Mouse (Mus musculus) CH12.LX (cell line): Measurements from ENCODE around the gene Prss37. TPM values are rescaled to one million over a fixed set of nuclear protein-coding genes. Genes with fewer than 3 reads are reported as not detected.

Experiments used
- DNase-seq: peaks from one replicate; pipeline ENCODE4 v3.0.0-alpha.2; 2013; ENCODE audit errors: extremely low read depth
- H3K27ac ChIP-seq: 2 replicates; pipeline ENCODE4 v1.5.1; 2012; ENCODE audit warnings: low read depth, mild to moderate bottlenecking, control low read depth, moderate library complexity; ENCODE audit not compliant: insufficient read depth
- H3K27me3 ChIP-seq: replicated peaks from 2 replicates; pipeline ENCODE3; 2012; ENCODE audit warnings: inconsistent platforms
- H3K36me3 ChIP-seq, 2 experiments: replicated peaks in 1 of 2; 2 replicates each; pipeline versions ENCODE3 to v1.6.1; 2012; ENCODE audit warnings: inconsistent platforms in 1 of 2, low read length in 1 of 2, mild to moderate bottlenecking in 1 of 2, mixed read lengths in 1 of 2, moderate library complexity in 1 of 2; ENCODE audit not compliant: control insufficient read depth in 1 of 2, insufficient read depth in 1 of 2
- H3K4me1 ChIP-seq, 2 experiments: 2 replicates each; pipeline ENCODE4 v1.6.1; 2012; ENCODE audit warnings: inconsistent platforms in 1 of 2, moderate library complexity in 1 of 2; ENCODE audit not compliant: insufficient read depth in 2 of 2, control insufficient read depth in 1 of 2
- H3K4me2 ChIP-seq: 2 replicates; pipeline ENCODE4 v1.6.1; 2012; ENCODE audit warnings: low read depth, mild to moderate bottlenecking, control low read depth; ENCODE audit not compliant: poor library complexity, insufficient read depth, severe bottlenecking
- H3K4me3 ChIP-seq, 3 experiments: fragments of 150-350 bp in 1 of 3; sonication (generic) in 1 of 3; replicated peaks in 1 of 3; 2 replicates each; pipeline versions ENCODE3 to v1.5.1; 2011 to 2012; ENCODE audit warnings: low read depth in 2 of 3, low read length in 2 of 3, mild to moderate bottlenecking in 2 of 3, moderate library complexity in 2 of 3, control low read depth in 1 of 3, improper control_type of control experiment in 1 of 3, inconsistent platforms in 1 of 3, mixed read lengths in 1 of 3; ENCODE audit not compliant: poor library complexity in 1 of 3
- H3K79me2 ChIP-seq: replicated peaks from 2 replicates; pipeline ENCODE4 v1.6.1; 2012; ENCODE audit warnings: mild to moderate bottlenecking, moderate library complexity; ENCODE audit not compliant: control insufficient read depth, poor library complexity, insufficient read depth, severe bottlenecking; ENCODE audit errors: extremely low read depth
- H3K9ac ChIP-seq: 2 replicates; pipeline ENCODE4 v1.6.1; 2012; ENCODE audit warnings: low read depth, mild to moderate bottlenecking, control low read depth, moderate library complexity; ENCODE audit not compliant: insufficient read depth
- H3K9me3 ChIP-seq: replicated peaks from 2 replicates; pipeline ENCODE3; 2012; ENCODE audit warnings: low read length, inconsistent platforms, mixed read lengths
- CHD2 ChIP-seq: IDR thresholded peaks from 2 replicates; pipeline ENCODE4 v1.6.1; 2011; ENCODE audit warnings: low read length, improper control_type of control experiment
- CTCF ChIP-seq, 2 experiments: IDR thresholded peaks in 1 of 2; conservative IDR thresholded peaks in 1 of 2; 2 replicates each; pipeline ENCODE4 v1.5.1; 2011 to 2012; ENCODE audit warnings: low read depth in 2 of 2, low read length in 2 of 2, improper control_type of control experiment in 1 of 2, inconsistent platforms in 1 of 2, mild to moderate bottlenecking in 1 of 2, moderate library complexity in 1 of 2
- EP300 ChIP-seq: IDR thresholded peaks from 2 replicates; pipeline ENCODE4 v1.6.1; 2011; ENCODE audit warnings: low read length, improper control_type of control experiment
- GABPA ChIP-seq: IDR thresholded peaks from 2 replicates; pipeline ENCODE4 v1.6.1; 2012; ENCODE audit warnings: low read depth, low read length, improper control_type of control experiment, inconsistent platforms; ENCODE audit not compliant: insufficient replicate concordance
- HCFC1 ChIP-seq: IDR thresholded peaks from 2 replicates; pipeline ENCODE4 v1.6.1; 2012; ENCODE audit warnings: low read depth, mild to moderate bottlenecking, inconsistent platforms, low read length, improper control_type of control experiment
- JUN ChIP-seq: IDR thresholded peaks from 2 replicates; pipeline ENCODE4 v1.6.1; 2011; ENCODE audit warnings: low read depth, mild to moderate bottlenecking, low read length, improper control_type of control experiment, moderate library complexity; ENCODE audit not compliant: insufficient read depth
- MAX ChIP-seq: IDR thresholded peaks from 2 replicates; pipeline ENCODE4 v1.6.1; 2011; ENCODE audit warnings: low read length, improper control_type of control experiment
- NRF1 ChIP-seq: IDR thresholded peaks from 2 replicates; pipeline ENCODE4 v1.6.1; 2014; ENCODE audit warnings: low read depth, mild to moderate bottlenecking, inconsistent platforms, low read length, improper control_type of control experiment, moderate library complexity
- POLR2A ChIP-seq: IDR thresholded peaks from 2 replicates; pipeline ENCODE4 v1.6.1; 2011; ENCODE audit warnings: low read depth, mild to moderate bottlenecking, improper control_type of control experiment, low read length
- POLR2AphosphoS2 ChIP-seq: IDR thresholded peaks from 2 replicates; pipeline ENCODE4 v1.6.1; 2011; ENCODE audit warnings: low read depth, low read length, improper control_type of control experiment
- RAD21 ChIP-seq: IDR thresholded peaks from 2 replicates; pipeline ENCODE4 v1.6.1; 2011; ENCODE audit warnings: low read depth, mild to moderate bottlenecking, low read length, improper control_type of control experiment, moderate library complexity
- RCOR1 ChIP-seq: conservative IDR thresholded peaks from 2 replicates; pipeline ENCODE4 v1.6.1; 2012; ENCODE audit warnings: low read depth, mild to moderate bottlenecking, inconsistent platforms, low read length, improper control_type of control experiment
- SIN3A ChIP-seq: IDR thresholded peaks from 2 replicates; pipeline ENCODE4 v1.6.1; 2012; ENCODE audit warnings: low read length, improper control_type of control experiment, inconsistent platforms
- SMC3 ChIP-seq: IDR thresholded peaks from 2 replicates; pipeline ENCODE4 v1.6.1; 2011; ENCODE audit warnings: low read depth, low read length, improper control_type of control experiment
- TBP ChIP-seq: conservative IDR thresholded peaks from 2 replicates; pipeline ENCODE4 v1.6.1; 2011; ENCODE audit warnings: low read depth, low read length, improper control_type of control experiment
- ZC3H11A ChIP-seq: IDR thresholded peaks from 2 replicates; pipeline ENCODE4 v1.6.1; 2012; ENCODE audit warnings: low read depth, mild to moderate bottlenecking, inconsistent platforms, low read length, improper control_type of control experiment
- ZMIZ1 ChIP-seq: IDR thresholded peaks from 2 replicates; pipeline ENCODE4 v1.6.1; 2012; ENCODE audit warnings: low read depth, mild to moderate bottlenecking, inconsistent platforms, low read length, improper control_type of control experiment
- dilution Hi-C: fragments of 300-500 bp; cut with MboI; formaldehyde crosslinking; loops from 2 replicates; pipeline ENCODE4 v1.14.3; 2020; ENCODE audit warnings: low sequenced_read_pairs; ENCODE audit not compliant: extremely low pct_unique_long_range_greater_than_20kb, extremely low pct_ligation_motif_present
- in situ Hi-C: fragments of 300-500 bp; cut with MboI; formaldehyde crosslinking; loops from 3 replicates; pipeline ENCODE4 v1.14.3; 2019; ENCODE audit warnings: low sequenced_read_pairs, low pct_ligation_motif_present, low pct_unique_long_range_greater_than_20kb, mixed read lengths
- polyA plus RNA-seq: library from polyadenylated mRNA; unstranded; fragments of >175 nt; gene quantifications from 2 replicates; pipeline ENCODE4 v1.2.1, GENCODE M21; 2012; ENCODE audit warnings: low read depth; ENCODE audit not compliant: insufficient read length
- total RNA-seq, 2 experiments: library from RNA; depleted of rRNA; stranded (reverse); fragments of 300-350 nt in 1 of 2; fragments of >200 nt in 1 of 2; gene quantifications; 2 replicates each; pipeline ENCODE4 v1.2.3; 2012 to 2014

Prss37 gene
- total and polyA plus RNA-seq, 3 experiments = not detected

- TF ChIP-seq GABPA (no peak; the same call in 1 of the 2 replicates), HCFC1 (peak; percentile 99), CHD2 (peak; percentile 100), ZMIZ1 (peak; percentile 93), JUN (no peak), MAX (peak; percentile 71), RCOR1 (peak; percentile 87), POLR2AphosphoS2 (peak; percentile 91; the same call in 1 of the 2 replicates), TBP (0 out of 2 replicates have a peak, but pooled peaks have one; percentile 11)
Measured at GRCm38 (mm10) chr6:40470916-40471719, 48.2 kb downstream of the Prss37 start, which contains the start of gene Ssbp1 (continued).

GRCm38 (mm10) chr6:40465710-40466109 lies 53.6 kb downstream of the Prss37 start:
- DNase-seq = peak; percentile 20
- Histone ChIP-seq H3K79me2 (no peaks in the 10 kb centered on the region), H3K36me3 (no peaks in the 10 kb centered on the region), H3K4me1 (peaks cover 0 to 11% of the 10 kb centered on the region in 2 experiments; a peak in 2 of 4 replicates), H3K27me3 (no peaks in the 10 kb centered on the region), H3K9ac (no peak overlapping the region), H3K4me3 (no peak overlapping the region), H3K4me2 (no peak overlapping the region), H3K9me3 (no peaks in the 10 kb centered on the region), H3K27ac (no peak overlapping the region)
- TF ChIP-seq POLR2A (no peak), RAD21 (peak; percentile 45), SMC3 (peak; percentile 43; the same call in 1 of the 2 replicates), ZC3H11A (no peak), SIN3A (no peak), EP300 (no peak), NRF1 (no peak), JUN (no peak), CTCF (conservative IDR thresholded peaks at IDR 0.05 in 1 of 2, IDR thresholded peaks at IDR 0.05 in 1 of 2; ENCODE audit: low read depth in 2 of 2, low read length in 2 of 2) (peak; percentile 22 to 62; a peak in 2 of 4 replicates)
- in situ Hi-C loops (no loop called here), dilution Hi-C loops (no loop called here)

Other genes starting within 250 kb of the Prss37 start
- gene Agk, start 194.3 kb downstream of the Prss37 start, total RNA-seq (2012; rRNA removed) = 24.8 and 26.9 TPM in 2 replicates
- gene Agk, start 194.3 kb downstream of the Prss37 start, total RNA-seq (2014; rRNA removed) = 41.5 and 42.5 TPM in 2 replicates
- 22.1 and 26.1 TPM in 2 replicates for gene Agk, start 194.3 kb downstream of the Prss37 start, polyA plus RNA-seq
- 10.9 and 13.1 TPM in 2 replicates for gene E330009J07Rik, start 83.4 kb downstream of the Prss37 start, total RNA-seq (2012; rRNA removed)
- gene E330009J07Rik, start 83.4 kb downstream of the Prss37 start, total RNA-seq (2014; rRNA removed) = 21.6 and 22.0 TPM in 2 replicates
- gene E330009J07Rik, start 83.4 kb downstream of the Prss37 start, polyA plus RNA-seq = 11.6 and 12.3 TPM in 2 replicates
- gene Wee2, start 80.4 kb downstream of the Prss37 start, total RNA-seq (2012; rRNA removed) = not detected in 2 replicates
- not detected in 2 replicates for gene Wee2, start 80.4 kb downstream of the Prss37 start, total RNA-seq (2014; rRNA removed)
- not detected in 2 replicates for gene Wee2, start 80.4 kb downstream of the Prss37 start, polyA plus RNA-seq
- gene Ssbp1, start 48.2 kb downstream of the Prss37 start, total RNA-seq (2012; rRNA removed) = 70.2 and 84.1 TPM in 2 replicates
- 109 and 110 TPM in 2 replicates for gene Ssbp1, start 48.2 kb downstream of the Prss37 start, total RNA-seq (2014; rRNA removed)
- gene Ssbp1, start 48.2 kb downstream of the Prss37 start, polyA plus RNA-seq = 118 and 147 TPM in 2 replicates
- not detected in 2 replicates for gene Tas2r137, start 28.3 kb downstream of the Prss37 start, total RNA-seq (2012; rRNA removed)
- not detected in 2 replicates for gene Tas2r137, start 28.3 kb downstream of the Prss37 start, total RNA-seq (2014; rRNA removed)
- gene Tas2r137, start 28.3 kb downstream of the Prss37 start, polyA plus RNA-seq = not detected in 2 replicates
- not detected in 2 replicates for gene Tas2r108, start 26.0 kb downstream of the Prss37 start, total RNA-seq (2012; rRNA removed)
- gene Tas2r108, start 26.0 kb downstream of the Prss37 start, total RNA-seq (2014; rRNA removed) = not detected in 2 replicates
- not detected in 2 replicates for gene Tas2r108, start 26.0 kb downstream of the Prss37 start, polyA plus RNA-seq
- not detected in 2 replicates for gene Olfr461, start 35.5 kb upstream of the Prss37 start, total RNA-seq (2012; rRNA removed)
- gene Olfr461, start 35.5 kb upstream of the Prss37 start, total RNA-seq (2014; rRNA removed) = not detected in 2 replicates
- not detected in 2 replicates for gene Olfr461, start 35.5 kb upstream of the Prss37 start, polyA plus RNA-seq
- gene Olfr460, start 50.0 kb upstream of the Prss37 start, total RNA-seq (2012; rRNA removed) = not detected in 2 replicates
- not detected in 2 replicates for gene Olfr460, start 50.0 kb upstream of the Prss37 start, total RNA-seq (2014; rRNA removed)
- not detected in 2 replicates for gene Olfr460, start 50.0 kb upstream of the Prss37 start, polyA plus RNA-seq
- gene Clec5a, start 66.3 kb upstream of the Prss37 start, total RNA-seq (2012; rRNA removed) = 0.71 and 1.4 TPM in 2 replicates
- gene Clec5a, start 66.3 kb upstream of the Prss37 start, total RNA-seq (2014; rRNA removed) = 1.0 and 1.7 TPM in 2 replicates
- gene Clec5a, start 66.3 kb upstream of the Prss37 start, polyA plus RNA-seq = 0.97 and 1.1 TPM in 2 replicates
- not detected in 2 replicates for gene Tas2r138, start 93.8 kb upstream of the Prss37 start, total RNA-seq (2012; rRNA removed)
- not detected in 2 replicates for gene Tas2r138, start 93.8 kb upstream of the Prss37 start, total RNA-seq (2014; rRNA removed)
- not detected in 2 replicates for gene Tas2r138, start 93.8 kb upstream of the Prss37 start, polyA plus RNA-seq
- gene Mgam, start 109.3 kb upstream of the Prss37 start, total RNA-seq (2012; rRNA removed) = not detected in 2 replicates
- not detected in 2 replicates for gene Mgam, start 109.3 kb upstream of the Prss37 start, total RNA-seq (2014; rRNA removed)
- gene Mgam, start 109.3 kb upstream of the Prss37 start, polyA plus RNA-seq = 0.04 and 0.06 TPM in 2 replicates